Mouse (Mus musculus) MEL (cell line): ENCODE measurements around the gene Zfp367.
A peak's percentile ranks its signal among the peaks of the same experiment; 100 is the strongest.

ENCODE experiments used
- BHLHE40 ChIP-seq: IDR thresholded peaks from 2 replicates; pipeline ENCODE4 v1.6.1; 2012; ENCODE audit warnings: low read depth, mild to moderate bottlenecking, inconsistent platforms, low read length, improper control_type of control experiment, borderline replicate concordance
- CHD2 ChIP-seq: IDR thresholded peaks from 2 replicates; pipeline ENCODE4 v1.6.1; 2011; ENCODE audit warnings: low read length, improper control_type of control experiment
- CTCF ChIP-seq, 3 experiments: IDR thresholded peaks in 2 of 3; conservative IDR thresholded peaks in 1 of 3; 2 replicates each; pipeline ENCODE4 v1.5.1; 2011 to 2012; ENCODE audit warnings: low read length in 3 of 3, low read depth in 2 of 3, mild to moderate bottlenecking in 2 of 3, improper control_type of control experiment in 1 of 3, inconsistent platforms in 1 of 3, mixed read lengths in 1 of 3, moderate library complexity in 1 of 3; ENCODE audit not compliant: control insufficient read depth in 1 of 3, insufficient read depth in 1 of 3, poor library complexity in 1 of 3, severe bottlenecking in 1 of 3
- EP300 ChIP-seq, 2 experiments: IDR thresholded peaks; 2 replicates each; pipeline ENCODE4 v1.6.1; 2011; ENCODE audit warnings: improper control_type of control experiment in 2 of 2, low read length in 2 of 2, low read depth in 1 of 2, mild to moderate bottlenecking in 1 of 2
- GABPA ChIP-seq: IDR thresholded peaks from 2 replicates; pipeline ENCODE4 v1.6.1; 2012; ENCODE audit warnings: low read depth, mild to moderate bottlenecking, inconsistent platforms, low read length, improper control_type of control experiment, moderate library complexity
- JUND ChIP-seq: IDR thresholded peaks from 2 replicates; pipeline ENCODE4 v1.6.1; 2011; ENCODE audit warnings: low read depth, mild to moderate bottlenecking, improper control_type of control experiment, low read length
- NELFE ChIP-seq: IDR thresholded peaks from 2 replicates; pipeline ENCODE4 v1.6.1; 2011; ENCODE audit warnings: low read depth, low read length, improper control_type of control experiment
- POLR2A ChIP-seq, 2 experiments: IDR thresholded peaks; 2 replicates each; pipeline ENCODE4 v1.6.1; 2011 to 2012; ENCODE audit warnings: low read length in 2 of 2, mild to moderate bottlenecking in 2 of 2, control low read depth in 1 of 2, improper control_type of control experiment in 1 of 2, low read depth in 1 of 2, moderate library complexity in 1 of 2; ENCODE audit not compliant: control insufficient read depth in 1 of 2, insufficient read depth in 1 of 2, poor library complexity in 1 of 2
- TAL1 ChIP-seq: IDR thresholded peaks from 2 replicates; pipeline ENCODE4 v1.6.1; 2012; ENCODE audit warnings: mild to moderate bottlenecking, inconsistent platforms, low read length, moderate library complexity, mixed read lengths
- USF2 ChIP-seq, 2 experiments: IDR thresholded peaks; 2 replicates each; pipeline ENCODE4 v1.6.1; 2011 to 2012; ENCODE audit warnings: improper control_type of control experiment in 2 of 2, low read length in 2 of 2, borderline replicate concordance in 1 of 2, inconsistent platforms in 1 of 2, low read depth in 1 of 2, mild to moderate bottlenecking in 1 of 2; ENCODE audit not compliant: insufficient read depth in 1 of 2

DNA sequence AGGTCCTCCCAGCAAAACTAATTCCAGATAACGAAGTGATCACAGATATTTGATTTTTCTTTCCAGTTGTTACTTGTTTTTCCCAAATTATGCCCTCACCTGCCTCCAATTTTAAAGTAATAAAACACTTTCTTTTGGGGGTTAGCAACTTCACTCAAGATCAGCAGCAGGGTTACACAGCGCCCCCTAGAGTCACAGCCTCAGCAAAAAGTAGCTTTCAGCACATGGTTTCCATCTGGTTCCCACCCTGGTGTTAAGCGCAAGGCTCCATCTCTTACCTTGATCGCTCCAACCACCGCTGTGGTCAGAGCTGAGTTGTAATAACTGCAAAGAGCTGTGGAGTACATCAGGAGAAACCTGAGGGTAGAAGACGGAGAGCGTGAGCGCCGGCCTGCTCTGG is 54.0 kb downstream of the Zfp367 start:
- peak; percentile 71 to 79 (median 73); a peak in 5 of 6 replicates for TF ChIP-seq CTCF (IDR thresholded peaks at IDR 0.05 in 2 of 3, conservative IDR thresholded peaks at IDR 0.05 in 1 of 3; ENCODE audit: control insufficient read depth in 1 of 3, insufficient read depth in 1 of 3, low read depth in 2 of 3, low read length in 3 of 3, poor library complexity in 1 of 3, severe bottlenecking in 1 of 3)
- TF ChIP-seq TAL1 = no peak
- no peak for TF ChIP-seq EP300 (IDR thresholded peaks at IDR 0.05; ENCODE audit: low read depth in 1 of 2, low read length in 2 of 2)
- no peak for TF ChIP-seq NELFE
- TF ChIP-seq USF2 (IDR thresholded peaks at IDR 0.05; ENCODE audit: borderline replicate concordance in 1 of 2, insufficient read depth in 1 of 2, low read depth in 1 of 2, low read length in 2 of 2) = no peak
- no peak for TF ChIP-seq BHLHE40
- TF ChIP-seq POLR2A (IDR thresholded peaks at IDR 0.05; ENCODE audit: control insufficient read depth in 1 of 2, insufficient read depth in 1 of 2, low read depth in 1 of 2, low read length in 2 of 2, poor library complexity in 1 of 2) = no peak
- no peak for TF ChIP-seq CHD2
- TF ChIP-seq GABPA = no peak
- TF ChIP-seq JUND = no peak
